Mouse (Mus musculus) olfactory bulb, adult 2 months (tissue): ENCODE results near the gene Trim41.

Source experiments
- CTCF ChIP-seq: fragments of 200-500 bp; IDR thresholded peaks from 2 replicates; pipeline ENCODE4 v1.5.1; 2012; ENCODE audit warnings: low read depth, mild to moderate bottlenecking, low read length, moderate library complexity; ENCODE audit not compliant: insufficient read depth
- POLR2A ChIP-seq: fragments of 200-500 bp; IDR thresholded peaks from 2 replicates; pipeline ENCODE4 v1.6.1; 2012; ENCODE audit warnings: mild to moderate bottlenecking, low read depth, low read length, moderate library complexity; ENCODE audit not compliant: insufficient read depth

DNA sequence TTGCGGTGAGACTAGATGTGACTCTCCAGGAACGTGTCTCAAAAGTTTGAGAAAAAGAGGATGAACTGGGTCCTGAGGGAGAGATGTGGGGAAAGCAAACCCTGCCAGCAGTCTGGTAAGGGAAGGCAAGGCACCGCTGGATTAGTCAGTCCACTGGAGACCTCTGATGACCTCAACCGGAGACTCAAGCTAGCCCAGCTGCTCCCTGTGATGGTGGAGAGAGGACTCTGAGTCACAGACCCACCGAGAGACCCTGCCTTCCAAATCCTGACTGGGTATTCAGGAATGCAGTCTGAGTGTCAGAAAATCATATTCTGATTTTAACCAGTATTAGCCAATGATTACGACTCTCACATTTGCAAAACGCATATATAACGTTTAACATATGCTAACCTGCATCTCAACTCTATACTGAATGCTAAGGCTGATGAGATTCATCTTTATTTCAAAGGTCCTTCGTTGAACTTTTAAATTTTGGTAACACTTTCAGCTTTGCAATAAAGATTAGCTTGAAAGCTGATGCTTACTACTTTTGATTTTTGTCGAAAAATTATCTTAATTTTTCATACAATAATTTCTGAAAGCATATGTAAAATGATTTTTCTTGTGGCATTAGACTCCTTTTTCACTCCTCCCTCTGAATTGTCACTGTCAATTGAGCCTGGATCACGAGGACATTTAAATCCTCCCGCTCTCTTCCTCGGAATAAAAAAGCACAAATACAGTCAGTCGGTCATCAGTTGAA is 5.8 kb upstream of the Trim41 start:
- TF ChIP-seq POLR2A (no peak), CTCF (no peak)
